Mouse (Mus musculus) limb, embryonic 14.5 days (tissue): ENCODE measurements at regions not wholly inside any gene's neighbourhood (a gene's known extent, or its start where the extent isn't known, plus 50 kb on each side); places are given as distances from the start of the nearest gene placed in this dataset.

Experiments
- ATAC-seq: fragments of 200-750 bp; cut with Nextera tagmentation; 2 replicates; pipeline ENCODE4 v1.8.0; 2017; ENCODE audit warnings: low read depth, moderate number of reproducible peaks, moderate TSS enrichment; ENCODE audit not compliant: low FRiP score
- DNase-seq: peaks from one replicate; pipeline ENCODE4 v3.0.0-alpha.2; 2015; ENCODE audit warnings: low spot score
- H3K27ac ChIP-seq: fragments of 300-500 bp; sonication (generic); replicated peaks from 2 replicates; pipeline ENCODE4 v1.5.1; 2014; ENCODE audit warnings: low read depth, mild to moderate bottlenecking, low read length, moderate library complexity, mixed read lengths
- H3K27me3 ChIP-seq: fragments of 300-500 bp; sonication (generic); 2 replicates; pipeline ENCODE4 v1.6.1; 2014; ENCODE audit warnings: low read length, mixed read lengths; ENCODE audit not compliant: control insufficient read depth, insufficient read depth
- H3K36me3 ChIP-seq: fragments of 300-500 bp; sonication (generic); 2 replicates; pipeline ENCODE4 v1.6.1; 2014; ENCODE audit warnings: mild to moderate bottlenecking, low read length, moderate library complexity, mixed read lengths; ENCODE audit not compliant: control insufficient read depth, insufficient read depth
- H3K4me1 ChIP-seq: fragments of 300-500 bp; sonication (generic); 2 replicates; pipeline ENCODE4 v1.6.1; 2014; ENCODE audit warnings: antibody characterized with exemption, low read length, mixed read lengths; ENCODE audit not compliant: control insufficient read depth, insufficient read depth
- H3K4me2 ChIP-seq: fragments of 300-500 bp; sonication (generic); replicated peaks from 2 replicates; pipeline ENCODE4 v1.6.1; 2014; ENCODE audit warnings: low read depth, mild to moderate bottlenecking, low read length, moderate library complexity; ENCODE audit not compliant: severe bottlenecking
- H3K4me3 ChIP-seq: fragments of 300-500 bp; sonication (generic); replicated peaks from 2 replicates; pipeline ENCODE4 v1.5.1; 2014; ENCODE audit warnings: low read length
- H3K9ac ChIP-seq: fragments of 300-500 bp; sonication (generic); 2 replicates; pipeline ENCODE4 v1.6.1; 2014; ENCODE audit warnings: mild to moderate bottlenecking, low read depth, low read length, moderate library complexity; ENCODE audit not compliant: severe bottlenecking
- H3K9me3 ChIP-seq: fragments of 300-500 bp; sonication (generic); 2 replicates; pipeline ENCODE4 v1.6.1; 2016; ENCODE audit warnings: low read length; ENCODE audit not compliant: control insufficient read depth
- POLR2A ChIP-seq: fragments of 200-500 bp; IDR thresholded peaks from 2 replicates; pipeline ENCODE4 v1.8.0; 2012; ENCODE audit warnings: inconsistent platforms, mild to moderate bottlenecking, moderate library complexity, borderline replicate concordance; ENCODE audit not compliant: insufficient read depth, insufficient read length; ENCODE audit errors: extremely low read depth
- WGBS: fragments of 180-500 bp; shearing (Covaris S2); extraction: QIAGEN DNeasy Blood & Tissue Kit; methylation state at CpG from one replicate; pipeline ENCODE4 v1.1.7; 2014; 5-methylcytosine and 5-hydroxymethylcytosine counted together

DNA sequence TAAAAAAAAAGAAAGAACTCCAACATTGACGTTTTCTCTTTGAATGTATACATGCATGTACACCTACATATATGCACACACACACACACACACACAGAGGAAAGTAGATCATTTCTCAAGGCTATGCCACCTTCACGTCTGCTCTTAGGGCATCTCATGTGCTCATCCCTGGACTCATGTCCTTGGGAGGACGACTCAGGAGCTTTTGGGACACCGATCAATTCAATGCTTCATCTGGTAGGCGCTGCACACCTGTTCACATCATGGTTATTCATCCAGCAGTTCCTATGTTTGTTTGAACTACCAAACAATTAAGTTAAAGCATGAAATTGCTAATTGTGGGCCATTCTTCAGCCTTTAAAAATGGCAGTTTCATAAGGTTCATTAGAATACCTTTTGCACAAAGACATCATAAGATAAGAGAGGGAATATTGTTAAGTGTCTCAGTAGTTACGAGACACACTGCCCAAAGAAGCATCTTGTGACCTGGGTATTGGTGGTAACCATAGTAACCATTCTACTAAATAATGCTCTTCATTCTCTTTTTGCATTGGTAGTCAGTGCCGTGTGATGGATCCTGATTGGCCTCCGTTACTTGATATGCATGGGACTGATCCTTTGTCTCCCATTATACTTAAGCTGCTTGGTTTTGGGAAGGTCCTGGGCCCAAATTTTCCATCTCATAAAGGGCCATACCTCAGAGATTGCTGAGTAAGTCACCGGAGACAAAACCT, 145.5 kb downstream of the Ppp4r2 start:
- DNase-seq (no peak), ATAC-seq (no peak)
- TF ChIP-seq POLR2A, result no peak
- Histone ChIP-seq H3K9me3 (no peaks in the 10 kb centered on the region), H3K4me3 (no peak overlapping the region), H3K4me1 (peaks cover 29% of the 10 kb centered on the region), H3K36me3 (no peaks in the 10 kb centered on the region), H3K27ac (no peak overlapping the region), H3K27me3 (no peaks in the 10 kb centered on the region), H3K4me2 (no peak overlapping the region), H3K9ac (no peak overlapping the region)
- WGBS, result 90% methylated on average over 9 of the region's 9 CpGs

DNA sequence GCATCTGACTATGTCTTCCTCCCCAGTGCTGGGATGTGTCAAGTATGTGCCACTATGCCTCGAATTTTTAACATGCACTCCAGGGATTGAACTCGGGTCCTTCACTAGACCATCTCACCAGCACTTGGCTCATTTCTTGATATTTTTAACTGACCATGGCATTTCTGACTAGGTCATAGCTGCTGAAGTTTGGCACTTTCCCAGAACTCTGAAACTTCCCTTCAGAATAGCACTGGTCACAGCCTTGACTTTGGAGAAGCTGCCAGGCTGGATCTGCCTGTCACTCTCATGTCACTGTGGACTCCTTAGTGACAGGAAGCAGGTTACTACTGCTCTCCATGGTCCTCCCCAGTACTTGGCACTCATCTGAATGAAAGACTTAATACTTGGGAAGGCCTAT, 146.7 kb downstream of the Ppp4r2 start:
- Histone ChIP-seq H3K9me3 (no peaks in the 10 kb centered on the region), H3K27ac (no peak overlapping the region), H3K4me3 (no peak overlapping the region), H3K9ac (no peak overlapping the region), H3K4me2 (no peak overlapping the region), H3K4me1 (peaks cover 39% of the 10 kb centered on the region), H3K36me3 (no peaks in the 10 kb centered on the region), H3K27me3 (no peaks in the 10 kb centered on the region)
- DNase-seq (no peak), ATAC-seq (no peak)
- WGBS, result 76% methylated on average over 2 of the region's 2 CpGs
- TF ChIP-seq POLR2A, result no peak

DNA sequence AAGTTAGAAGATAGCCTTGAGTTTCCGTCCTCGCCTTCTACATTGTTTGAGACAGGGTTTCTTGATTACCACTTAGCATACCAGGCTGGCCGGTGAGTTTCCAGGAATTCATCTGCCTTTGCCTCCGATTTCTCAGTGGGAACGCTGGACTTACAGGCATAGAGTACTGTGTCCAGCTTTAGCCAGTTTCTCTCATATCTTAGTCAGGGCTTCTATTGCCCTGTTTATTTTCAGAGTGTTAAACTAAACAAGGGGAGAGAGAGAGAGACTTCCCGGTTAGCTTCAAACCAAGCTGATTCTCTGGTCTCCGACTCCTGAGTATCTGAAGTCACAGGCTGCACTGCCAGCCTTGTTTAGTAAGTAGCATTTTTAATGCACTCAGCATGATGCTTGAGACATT, 151.4 kb downstream of the Ppp4r2 start:
- WGBS, result 35% methylated on average over 7 of the region's 7 CpGs
- Histone ChIP-seq H3K4me3 (no peak overlapping the region), H3K4me1 (peaks cover 22% of the 10 kb centered on the region), H3K9me3 (no peaks in the 10 kb centered on the region), H3K27ac (no peak overlapping the region; the same call in 1 of the 2 replicates), H3K4me2 (no peak overlapping the region), H3K36me3 (no peaks in the 10 kb centered on the region), H3K9ac (no peak overlapping the region), H3K27me3 (no peaks in the 10 kb centered on the region)
- ATAC-seq (no peak), DNase-seq (no peak)
- no peak for TF ChIP-seq POLR2A

DNA sequence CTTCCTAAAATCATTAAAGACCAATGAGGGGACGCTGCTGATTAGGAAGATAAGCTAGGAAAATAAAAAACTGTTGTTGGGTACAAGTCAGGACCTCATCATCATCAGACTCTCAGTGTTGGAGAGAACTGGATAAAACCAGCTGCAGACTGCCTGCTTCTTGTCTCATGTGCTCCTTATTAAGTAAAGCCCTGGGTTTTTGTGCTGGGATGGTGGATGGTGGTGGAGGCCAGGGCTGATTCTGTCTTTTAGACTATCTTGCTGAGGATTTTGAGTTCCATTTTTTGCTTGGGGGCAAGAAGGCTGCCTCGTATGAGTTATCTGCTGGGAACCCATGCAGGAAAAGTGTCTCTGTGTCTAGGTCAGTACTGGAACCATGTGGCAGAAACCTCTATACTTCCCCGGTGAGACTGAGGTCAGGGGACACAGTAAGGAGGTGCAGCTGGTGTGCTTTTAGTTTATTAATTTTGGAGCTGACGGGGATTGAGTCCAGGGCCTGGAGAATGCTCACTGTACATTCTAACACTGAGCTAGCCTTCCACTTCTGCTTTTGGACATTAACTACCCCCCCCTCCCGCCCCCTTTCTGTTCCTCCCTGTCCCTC, 152.0 kb downstream of the Ppp4r2 start:
- H3K27ac ChIP-seq, result peak overlapping the region; percentile 27; the same call in 1 of the 2 replicates
- WGBS, result 33% methylated on average over 5 of the region's 5 CpGs
- peak; percentile 13 for DNase-seq

DNA sequence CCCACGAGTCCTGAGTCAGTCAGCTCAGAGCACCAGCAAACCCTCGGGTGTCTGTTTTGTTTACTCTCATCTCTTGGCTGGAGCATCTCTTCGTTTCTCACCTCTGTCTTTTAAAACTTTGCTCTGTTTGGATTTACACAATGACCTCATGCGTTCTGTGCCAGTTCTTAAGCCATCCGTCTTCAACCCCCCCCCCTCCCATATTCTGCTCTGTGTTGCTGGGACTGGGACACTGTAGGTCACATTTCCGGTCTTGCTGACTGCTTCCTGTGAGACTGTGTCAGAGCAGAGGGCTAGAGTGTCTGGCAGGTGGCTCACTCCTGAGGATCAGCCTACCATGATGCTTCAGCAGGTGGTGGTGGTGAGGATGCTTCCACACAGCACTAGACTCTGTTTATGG, 155.1 kb downstream of the Ppp4r2 start:
- Histone ChIP-seq H3K4me2 (no peak overlapping the region), H3K27ac (no peak overlapping the region), H3K9me3 (no peaks in the 10 kb centered on the region), H3K4me3 (no peak overlapping the region), H3K27me3 (no peaks in the 10 kb centered on the region), H3K4me1 (peaks cover 20% of the 10 kb centered on the region), H3K9ac (no peak overlapping the region), H3K36me3 (no peaks in the 10 kb centered on the region)
- DNase-seq (no peak), ATAC-seq (no peak)
- no peak for TF ChIP-seq POLR2A
- 61% methylated on average over 6 of the region's 6 CpGs for WGBS

More for the DNA sequence above, 152.0 kb downstream of the Ppp4r2 start:
- Histone ChIP-seq H3K9ac (no peak overlapping the region), H3K4me1 (peaks cover 22% of the 10 kb centered on the region), H3K36me3 (no peaks in the 10 kb centered on the region), H3K4me3 (no peak overlapping the region), H3K4me2 (no peak overlapping the region), H3K27me3 (no peaks in the 10 kb centered on the region), H3K9me3 (no peaks in the 10 kb centered on the region)
- ATAC-seq, result peak; percentile 50; the same call in 1 of the 2 replicates
- no peak for TF ChIP-seq POLR2A
